Mouse (Mus musculus) midbrain, postnatal 0 days (tissue): ENCODE measurements around the gene Gm9376. TPM values are rescaled to one million over a fixed set of nuclear protein-coding genes. Genes with fewer than 3 reads are reported as not detected.

ENCODE experiments used
- ATAC-seq: fragments of 200-750 bp; cut with Nextera tagmentation; 2 replicates; pipeline ENCODE4 v1.8.0; 2017; ENCODE audit warnings: moderate number of reproducible peaks, mild to moderate bottlenecking, moderate TSS enrichment, moderate library complexity; ENCODE audit not compliant: low FRiP score
- DNase-seq: peaks from one replicate; pipeline ENCODE4 v3.0.0-alpha.2; 2015; ENCODE audit warnings: low spot score
- H3K27ac ChIP-seq: fragments of 300-500 bp; sonication (generic); 2 replicates; pipeline ENCODE4 v1.5.1; 2014; ENCODE audit warnings: low read depth, mild to moderate bottlenecking, low read length, mixed read lengths
- H3K27me3 ChIP-seq: fragments of 300-500 bp; sonication (generic); 2 replicates; pipeline ENCODE4 v1.6.1; 2014; ENCODE audit warnings: low read length, control low read depth, mixed read lengths; ENCODE audit not compliant: insufficient read depth
- H3K36me3 ChIP-seq: fragments of 300-500 bp; sonication (generic); 2 replicates; pipeline ENCODE4 v1.6.1; 2014; ENCODE audit warnings: low read length, control low read depth, mixed read lengths; ENCODE audit not compliant: insufficient read depth
- H3K4me1 ChIP-seq: fragments of 300-500 bp; sonication (generic); 2 replicates; pipeline ENCODE4 v1.6.1; 2014; ENCODE audit warnings: mild to moderate bottlenecking, control low read depth, antibody characterized with exemption, low read length, mixed read lengths; ENCODE audit not compliant: insufficient read depth
- H3K4me2 ChIP-seq: fragments of 300-500 bp; sonication (generic); 2 replicates; pipeline ENCODE4 v1.6.1; 2014; ENCODE audit warnings: low read depth, mild to moderate bottlenecking, low read length, mixed read lengths; ENCODE audit not compliant: poor library complexity, severe bottlenecking
- H3K4me3 ChIP-seq: fragments of 300-500 bp; sonication (generic); 2 replicates; pipeline ENCODE4 v1.5.1; 2014; ENCODE audit warnings: low read depth, mild to moderate bottlenecking, low read length, moderate library complexity
- H3K9ac ChIP-seq: fragments of 300-500 bp; sonication (generic); replicated peaks from 2 replicates; pipeline ENCODE4 v1.6.1; 2014; ENCODE audit warnings: mild to moderate bottlenecking, low read length, moderate library complexity, mixed read lengths; ENCODE audit not compliant: poor library complexity, severe bottlenecking
- H3K9me3 ChIP-seq: fragments of 300-500 bp; sonication (generic); 2 replicates; pipeline ENCODE4 v1.6.1; 2016; ENCODE audit warnings: low read length, control low read depth
- CTCF ChIP-seq: IDR thresholded peaks from 2 replicates; pipeline ENCODE4 v1.5.1; 2016; ENCODE audit warnings: antibody characterized with exemption, mild to moderate bottlenecking
- WGBS: fragments of 180-500 bp; shearing (Covaris S2); extraction: QIAGEN DNeasy Blood & Tissue Kit; methylation state at CpG from one replicate; pipeline ENCODE4 v1.1.7; 2014; 5-methylcytosine and 5-hydroxymethylcytosine counted together
- polyA plus RNA-seq: library from polyadenylated mRNA; unstranded; fragments of >200 nt; fragmentation: Nextera tagmentation; extraction: Ambion mirVana; gene quantifications from 2 replicates; pipeline ENCODE4 v1.2.1, GENCODE M21; 2015
- total RNA-seq: library from RNA; depleted of rRNA; stranded (reverse); fragments of >200 nt; gene quantifications from 2 replicates; pipeline ENCODE4 v1.2.3, GENCODE M21; 2014

Gm9376 gene
- total and polyA plus RNA-seq, 2 experiments from 2014 or later, result not detected

DNA sequence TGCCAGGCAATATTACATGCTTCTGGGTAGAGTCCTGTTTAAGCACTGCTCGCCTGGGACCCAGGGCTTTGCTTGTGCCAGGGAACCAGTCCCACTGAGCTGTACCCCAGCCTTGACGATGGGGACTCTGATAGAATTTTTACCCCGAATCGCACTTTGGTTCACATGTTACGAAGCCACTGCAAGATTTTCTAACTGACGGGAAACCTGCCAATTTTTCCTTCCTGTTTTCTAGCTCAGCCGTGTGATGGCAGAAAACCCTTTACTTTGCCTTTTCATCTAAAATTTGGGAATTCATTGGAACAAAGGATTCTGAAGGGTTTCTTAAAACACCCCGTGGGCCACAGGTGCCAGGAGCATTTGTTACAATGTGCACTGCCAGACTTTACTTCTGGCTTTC lies 22.4 kb downstream of the Gm9376 start:
- WGBS, result 75% methylated on average over 8 of the region's 8 CpGs
- Histone ChIP-seq H3K4me2 (no peak overlapping the region), H3K27ac (no peak overlapping the region), H3K9me3 (no peaks in the 10 kb centered on the region), H3K4me3 (no peak overlapping the region), H3K27me3 (no peaks in the 10 kb centered on the region), H3K36me3 (no peaks in the 10 kb centered on the region), H3K9ac (no peak overlapping the region), H3K4me1 (no peaks in the 10 kb centered on the region)
- ATAC-seq (no peak), DNase-seq (peak; percentile 22)
- no peak for TF ChIP-seq CTCF

DNA sequence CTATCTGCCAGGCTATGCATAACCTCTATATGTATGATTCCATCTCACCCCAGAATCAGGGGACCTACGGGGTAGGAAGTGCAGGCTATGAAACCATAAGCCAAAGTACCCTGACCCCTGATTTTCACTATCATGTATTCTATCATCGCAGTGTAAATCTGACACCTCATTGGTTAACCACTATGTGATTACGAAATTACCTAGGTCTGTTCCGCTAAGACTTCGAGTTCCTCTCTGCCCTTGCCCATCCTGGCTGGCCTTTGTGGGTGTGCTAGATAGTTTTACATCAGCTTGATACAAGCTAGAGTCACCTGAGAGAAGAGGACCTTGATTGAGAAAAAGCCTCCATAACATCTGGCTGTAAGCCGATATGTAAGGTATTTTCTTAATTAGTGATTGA lies 23.2 kb downstream of the Gm9376 start:
- no peak for TF ChIP-seq CTCF
- ATAC-seq, result no peak
- no peaks in the 10 kb centered on the region for H3K27me3 ChIP-seq

DNA sequence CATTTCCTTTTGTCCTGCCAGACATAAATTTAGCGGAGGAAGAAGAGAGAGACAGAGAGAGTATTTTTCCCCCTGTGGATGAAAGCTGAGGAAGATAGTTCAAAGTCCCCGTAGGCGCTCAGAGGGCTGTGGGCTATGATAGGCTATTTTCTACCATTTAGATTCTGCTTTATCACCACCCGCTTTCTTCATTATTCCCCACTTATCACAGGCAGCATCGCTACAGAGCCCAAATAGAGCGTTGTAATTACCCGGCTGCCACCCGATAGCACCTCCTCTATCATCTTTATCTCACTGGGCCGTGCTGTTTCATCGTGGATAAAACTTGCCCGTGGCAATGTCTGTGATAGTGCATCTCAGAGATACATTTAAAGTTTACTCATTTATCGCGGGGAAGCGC lies 35.8 kb downstream of the Gm9376 start:
- no peaks in the 10 kb centered on the region for H3K27me3 ChIP-seq
- no peaks in the 10 kb centered on the region for H3K36me3 ChIP-seq
- H3K4me3 ChIP-seq, result no peak overlapping the region
- H3K4me2 ChIP-seq, result no peak overlapping the region
- no peak for TF ChIP-seq CTCF
- no peaks in the 10 kb centered on the region for H3K9me3 ChIP-seq
- no peaks in the 10 kb centered on the region for H3K4me1 ChIP-seq
- H3K27ac ChIP-seq, result no peak overlapping the region
- peak; percentile 4 for DNase-seq
- no peak overlapping the region for H3K9ac ChIP-seq
- no peak for ATAC-seq
- WGBS, result 67% methylated on average over 14 of the region's 14 CpGs

More for the DNA sequence above, 23.2 kb downstream of the Gm9376 start:
- Histone ChIP-seq H3K27ac (no peak overlapping the region), H3K4me3 (no peak overlapping the region), H3K4me2 (no peak overlapping the region), H3K9ac (no peak overlapping the region), H3K9me3 (no peaks in the 10 kb centered on the region), H3K36me3 (no peaks in the 10 kb centered on the region), H3K4me1 (no peaks in the 10 kb centered on the region)
- 97% methylated on average over 6 of the region's 6 CpGs for WGBS
- no peak for DNase-seq

DNA sequence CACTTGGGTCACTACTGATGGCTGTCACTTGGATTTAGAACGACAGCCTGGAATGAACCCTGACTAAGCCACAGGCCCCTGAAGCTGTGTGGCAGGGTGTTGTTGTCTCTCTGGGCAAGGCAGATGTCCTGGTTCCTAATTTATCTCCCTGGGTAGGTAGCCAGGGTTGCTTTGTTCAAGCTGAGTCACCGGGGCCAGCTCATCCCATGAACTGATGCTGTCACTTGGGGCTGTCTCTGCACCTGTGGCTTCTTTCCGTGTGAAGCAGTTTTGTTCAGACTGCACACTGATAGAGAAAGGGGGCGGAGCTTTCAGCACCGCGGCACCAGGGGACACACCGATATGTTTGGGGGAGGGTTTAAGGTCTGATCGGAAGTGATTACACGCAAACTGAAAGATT lies 37.8 kb downstream of the Gm9376 start:
- 68% methylated on average over 9 of the region's 9 CpGs for WGBS
- DNase-seq, result no peak
- no peak for TF ChIP-seq CTCF

GRCm38 (mm10) chr14:118305951-118306350 lies 39.2 kb downstream of the Gm9376 start:
- H3K9ac ChIP-seq, result no peak overlapping the region
- no peaks in the 10 kb centered on the region for H3K9me3 ChIP-seq
- H3K4me3 ChIP-seq, result no peak overlapping the region
- H3K36me3 ChIP-seq, result no peaks in the 10 kb centered on the region
- ATAC-seq (no peak), DNase-seq (no peak)
- H3K4me2 ChIP-seq, result no peak overlapping the region
- WGBS, result 72% methylated on average over 9 of the region's 9 CpGs
- H3K4me1 ChIP-seq, result no peaks in the 10 kb centered on the region
- H3K27ac ChIP-seq, result no peak overlapping the region
- TF ChIP-seq CTCF, result no peak
- no peaks in the 10 kb centered on the region for H3K27me3 ChIP-seq

More for the DNA sequence above, 37.8 kb downstream of the Gm9376 start:
- no peak overlapping the region for H3K4me2 ChIP-seq
- no peak overlapping the region for H3K27ac ChIP-seq
- H3K4me1 ChIP-seq, result no peaks in the 10 kb centered on the region
- ATAC-seq, result no peak
- no peak overlapping the region for H3K9ac ChIP-seq
- H3K27me3 ChIP-seq, result no peaks in the 10 kb centered on the region
- H3K36me3 ChIP-seq, result no peaks in the 10 kb centered on the region
- no peaks in the 10 kb centered on the region for H3K9me3 ChIP-seq
- no peak overlapping the region for H3K4me3 ChIP-seq

- Histone ChIP-seq H3K4me2 (no peak overlapping the region), H3K4me3 (no peak overlapping the region), H3K9ac (no peak overlapping the region), H3K27ac (no peak overlapping the region), H3K9me3 (no peaks in the 10 kb centered on the region), H3K27me3 (no peaks in the 10 kb centered on the region), H3K4me1 (no peaks in the 10 kb centered on the region), H3K36me3 (no peaks in the 10 kb centered on the region)
- no peak for TF ChIP-seq CTCF
- DNase-seq (no peak), ATAC-seq (no peak)
- WGBS, result 83% methylated on average over 8 of the region's 8 CpGs
Observed at GRCm38 (mm10) chr14:118307060-118307459, 40.3 kb downstream of the Gm9376 start.
